Mouse (Mus musculus) ES-E14 (cell line): ENCODE results near the gene Chaf1a. TPM values are rescaled to one million over a fixed set of nuclear protein-coding genes. Genes with fewer than 3 reads are reported as not detected.

Experiments
- DNase-seq: peaks from one replicate; pipeline ENCODE4 v3.0.0-alpha.2; 2013; ENCODE audit warnings: low read depth, low spot score
- H3K27ac ChIP-seq: 2 replicates; pipeline ENCODE4 v1.5.1; 2012; ENCODE audit warnings: low read depth, mild to moderate bottlenecking, low read length, moderate library complexity, mixed read lengths; ENCODE audit not compliant: poor library complexity, insufficient read depth, severe bottlenecking
- H3K36me3 ChIP-seq: 2 replicates; pipeline ENCODE4 v1.6.1; 2012; ENCODE audit warnings: mild to moderate bottlenecking, low read length, moderate library complexity, mixed read lengths; ENCODE audit not compliant: control insufficient read depth, poor library complexity, insufficient read depth, severe bottlenecking
- H3K4me1 ChIP-seq, 2 experiments: fragments of 150-350 bp in 1 of 2; sonication (generic) in 1 of 2; 2 replicates each; pipeline ENCODE4 v1.6.1; 2012; ENCODE audit warnings: low read length in 2 of 2, mild to moderate bottlenecking in 1 of 2, mixed read lengths in 1 of 2; ENCODE audit not compliant: control insufficient read depth in 2 of 2, insufficient read depth in 2 of 2, poor library complexity in 1 of 2
- H3K4me3 ChIP-seq, 2 experiments: fragments of 150-350 bp in 1 of 2; sonication (generic) in 1 of 2; 2 replicates each; pipeline ENCODE4 v1.5.1; 2012; ENCODE audit warnings: low read length in 2 of 2, low read depth in 1 of 2, mild to moderate bottlenecking in 1 of 2, mixed read lengths in 1 of 2; ENCODE audit not compliant: insufficient read depth in 1 of 2, poor library complexity in 1 of 2, severe bottlenecking in 1 of 2
- H3K9ac ChIP-seq: 2 replicates; pipeline ENCODE4 v1.6.1; 2012; ENCODE audit warnings: low read depth, mild to moderate bottlenecking, low read length, mixed read lengths; ENCODE audit not compliant: poor library complexity, insufficient read depth, severe bottlenecking
- H3K9me3 ChIP-seq: fragments of 150-350 bp; sonication (generic); 2 replicates; pipeline ENCODE4 v1.6.1; 2012; ENCODE audit warnings: low read depth, mild to moderate bottlenecking, low read length; ENCODE audit not compliant: control insufficient read depth, insufficient read depth
- CHD2 ChIP-seq: IDR thresholded peaks from 2 replicates; pipeline ENCODE4 v1.6.1; 2014; ENCODE audit warnings: mild to moderate bottlenecking, low read depth, low read length, inconsistent platforms
- HCFC1 ChIP-seq: IDR thresholded peaks from 2 replicates; pipeline ENCODE4 v1.6.1; 2012; ENCODE audit warnings: low read length, inconsistent platforms, borderline replicate concordance; ENCODE audit not compliant: insufficient read depth
- MAFK ChIP-seq: IDR thresholded peaks from 2 replicates; pipeline ENCODE4 v1.6.1; 2014; ENCODE audit warnings: mild to moderate bottlenecking, low read depth, low read length, inconsistent platforms; ENCODE audit not compliant: insufficient read depth
- ZC3H11A ChIP-seq: IDR thresholded peaks from 2 replicates; pipeline ENCODE4 v1.6.1; 2012; ENCODE audit warnings: low read depth, mild to moderate bottlenecking, inconsistent platforms, low read length, borderline replicate concordance
- ZNF384 ChIP-seq: IDR thresholded peaks from 2 replicates; pipeline ENCODE4 v1.6.1; 2012; ENCODE audit warnings: low read depth, low read length, inconsistent platforms
- in situ Hi-C, 2 experiments: fragments of 600-800 bp; cut with MboI; formaldehyde crosslinking; loops; one replicate each; pipeline ENCODE4 v1.15.1; 2025; ENCODE audit warnings: low sequenced_read_pairs in 2 of 2, inconsistent platforms in 1 of 2; ENCODE audit not compliant: unreplicated experiment in 2 of 2
- total RNA-seq: library from RNA; depleted of rRNA; stranded (reverse); fragments of 300-350 nt; gene quantifications from 2 replicates; pipeline ENCODE4 v1.2.3, GENCODE M21; 2012

Gene Chaf1a
- total RNA-seq, 1 experiment = 48.3 TPM

- H3K27ac ChIP-seq = peak within 1 kb of the TSS; percentile 56
- peak within 1 kb of the TSS; percentile 81 to 85 for H3K4me3 ChIP-seq
- peaks cover 13% of the 10 kb centered on the region; the same call in 1 of the 2 replicates for H3K36me3 ChIP-seq
- H3K9ac ChIP-seq = peak within 1 kb of the TSS; percentile 94
- H3K4me1 ChIP-seq = peaks cover 4 to 12% of the 10 kb centered on the region in 2 experiments
- no peaks in the 10 kb centered on the region for H3K9me3 ChIP-seq
- in situ Hi-C loops = no loop called here
- no peak for TF ChIP-seq MAFK
- TF ChIP-seq ZNF384 = no peak
- peak; percentile 79 for TF ChIP-seq HCFC1
- TF ChIP-seq CHD2 = 0 out of 2 replicates have a peak, but pooled peaks have one; percentile 20
- TF ChIP-seq ZC3H11A = no peak
- peak; percentile 93 for DNase-seq
Measured at GRCm38 (mm10) chr17:56036176-56036900, 3.9 kb upstream of the Chaf1a start, which contains the start of gene Sh3gl1. Gene Sh3gl1, minus strand, starts transcription at chr17:56036635.

- Histone ChIP-seq H3K4me1 (peaks cover 4 to 15% of the 10 kb centered on the region in 2 experiments), H3K27ac (no peak overlapping the region), H3K9me3 (no peaks in the 10 kb centered on the region), H3K4me3 (peak overlapping the region; percentile 58 to 62), H3K36me3 (peaks cover 14% of the 10 kb centered on the region; the same call in 1 of the 2 replicates), H3K9ac (peak overlapping the region; percentile 60)
- TF ChIP-seq CHD2 (no peak; the same call in 1 of the 2 replicates), ZC3H11A (no peak)
- no peak for DNase-seq
- in situ Hi-C loops = no loop called here
Measured at GRCm38 (mm10) chr17:56036901-56037287, 3.3 kb upstream of the Chaf1a start.

GRCm38 (mm10) chr17:56038583-56039261 lies 1.5 kb upstream of the Chaf1a start:
- in situ Hi-C loops = no loop called here
- Histone ChIP-seq H3K9me3 (no peaks in the 10 kb centered on the region), H3K4me1 (peaks cover 2 to 12% of the 10 kb centered on the region in 2 experiments), H3K27ac (no peak overlapping the region), H3K9ac (0 out of 2 replicates have a peak overlapping the region, but pooled peaks have one; percentile 20), H3K4me3 (no peak overlapping the region), H3K36me3 (peaks cover 16% of the 10 kb centered on the region)
- no peak for DNase-seq
- TF ChIP-seq MAFK (no peak), ZC3H11A (no peak), CHD2 (no peak), HCFC1 (no peak), ZNF384 (no peak)

- Histone ChIP-seq H3K4me1 (peaks cover 2 to 12% of the 10 kb centered on the region in 2 experiments), H3K4me3 (peak overlapping the region in 1 of 2 experiments; percentile 74; a peak in 3 of 4 replicates), H3K9me3 (no peaks in the 10 kb centered on the region), H3K9ac (no peak overlapping the region), H3K36me3 (peaks cover 18% of the 10 kb centered on the region), H3K27ac (no peak overlapping the region)
- TF ChIP-seq HCFC1 = no peak
- TF ChIP-seq ZC3H11A = no peak
- TF ChIP-seq ZNF384 = no peak
- TF ChIP-seq CHD2 = no peak
- no peak for TF ChIP-seq MAFK
- DNase-seq = no peak
- in situ Hi-C loops = no loop called here
Measured at GRCm38 (mm10) chr17:56039345-56039744, 894 bp upstream of the Chaf1a start.
